Mouse (Mus musculus): ENCODE results near the gene Fam222b.

- TF ChIP-seq CTCF (IDR thresholded peaks at IDR 0.05; ENCODE audit: low read depth) (no peak), EP300 (IDR thresholded peaks at IDR 0.05; ENCODE audit: low read depth) (no peak)
Observed at GRCm38 (mm10) chr11:78121176-78121575, 26.7 kb downstream of the Fam222b start.
